Mouse (Mus musculus): ENCODE data around the gene Myo3b. TPM values are rescaled to one million over a fixed set of nuclear protein-coding genes. Genes with fewer than 3 reads are reported as not detected.

Gene Myo3b
- polyA plus RNA-seq, 2 experiments: not detected

DNA sequence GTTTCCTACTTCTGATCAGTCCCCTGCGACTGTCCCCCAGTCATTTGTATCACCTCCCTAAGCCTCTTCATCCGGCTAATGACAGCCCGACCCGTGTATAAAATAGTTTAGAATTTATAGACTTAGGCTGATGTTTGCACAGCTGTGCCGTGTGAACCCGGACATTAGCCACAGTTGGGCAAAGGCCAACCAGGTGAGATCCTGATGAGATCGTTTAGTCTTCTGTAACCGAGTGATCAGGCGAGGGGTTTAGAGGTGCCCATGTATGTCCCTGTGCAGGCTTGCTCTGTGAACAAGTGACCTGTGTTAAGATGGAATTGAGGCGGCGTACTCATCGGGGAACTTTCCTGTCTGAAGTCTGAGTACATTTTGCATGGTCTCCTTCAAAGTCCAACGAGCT lies 373.4 kb downstream of the Myo3b start:
- TF ChIP-seq EP300 (IDR thresholded peaks at IDR 0.05; ENCODE audit: low read depth) (no peak), CTCF (IDR thresholded peaks at IDR 0.05; ENCODE audit: low read depth) (no peak)
- H3K36me3 ChIP-seq (replicated peaks; ENCODE audit: control insufficient read depth, insufficient read depth, low read depth): no peaks in the 10 kb centered on the region
- H3K27me3 ChIP-seq (ENCODE audit: control insufficient read depth, insufficient read depth, low read length): no peaks in the 10 kb centered on the region
- WGBS (ENCODE audit: insufficient replicate concordance): 62% methylated on average over 13 of the region's 13 CpGs
- no peaks in the 10 kb centered on the region for H3K9me3 ChIP-seq (ENCODE audit: control insufficient read depth, low read length)
- no peak overlapping the region for H3K4me3 ChIP-seq (ENCODE audit: insufficient read depth in 1 of 2, low read depth in 2 of 2, low read length in 2 of 2)
- DNase-seq (ENCODE audit: low read depth in 3 of 3, low spot score in 3 of 3) (no peak), ATAC-seq (ENCODE audit: insufficient read depth) (no peak)
- H3K4me1 ChIP-seq (replicated peaks; ENCODE audit: control insufficient read depth in 2 of 2, insufficient read depth in 2 of 2, low read length in 1 of 2): no peaks in the 10 kb centered on the region; a peak in 1 of 4 replicates
- H3K9ac ChIP-seq (replicated peaks): no peak overlapping the region
- no peak overlapping the region for H3K27ac ChIP-seq
- H3K4me2 ChIP-seq (ENCODE audit: low read depth): no peak overlapping the region

DNA sequence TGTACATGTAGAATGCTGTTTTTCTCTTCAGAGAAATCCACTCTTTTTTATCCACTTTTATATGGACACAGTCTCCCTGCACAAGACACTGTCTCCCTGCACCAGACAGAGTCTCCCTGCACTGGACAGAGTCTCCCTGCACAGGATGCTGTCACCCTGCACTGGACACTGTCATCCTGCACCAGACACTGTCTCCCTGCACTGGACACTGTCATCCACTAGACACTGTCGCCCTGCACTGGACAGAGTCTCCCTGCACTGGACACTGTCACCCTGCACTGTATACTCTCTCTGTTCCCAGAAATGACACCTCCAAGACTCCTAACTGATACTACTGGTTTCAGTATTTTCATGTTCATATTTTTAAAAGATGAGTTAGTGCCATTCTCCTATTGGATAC lies 375.5 kb downstream of the Myo3b start:
- no peaks in the 10 kb centered on the region for H3K4me1 ChIP-seq (replicated peaks; ENCODE audit: control insufficient read depth in 2 of 2, insufficient read depth in 2 of 2, low read length in 1 of 2)
- no peak for TF ChIP-seq EP300 (IDR thresholded peaks at IDR 0.05; ENCODE audit: low read depth)
- no peak for TF ChIP-seq CTCF (IDR thresholded peaks at IDR 0.05; ENCODE audit: low read depth)
- no peak for DNase-seq (ENCODE audit: low read depth in 3 of 3, low spot score in 3 of 3)
- 53% methylated on average over 1 of the region's 1 CpGs for WGBS (ENCODE audit: insufficient replicate concordance)
- H3K27me3 ChIP-seq (ENCODE audit: control insufficient read depth, insufficient read depth, low read length): no peaks in the 10 kb centered on the region
- no peak overlapping the region for H3K27ac ChIP-seq
- no peaks in the 10 kb centered on the region for H3K36me3 ChIP-seq (replicated peaks; ENCODE audit: control insufficient read depth, insufficient read depth, low read depth)
- ATAC-seq (ENCODE audit: insufficient read depth): no peak
- no peaks in the 10 kb centered on the region for H3K9me3 ChIP-seq (ENCODE audit: control insufficient read depth, low read length)
- H3K4me3 ChIP-seq (ENCODE audit: insufficient read depth in 1 of 2, low read depth in 2 of 2, low read length in 2 of 2): no peak overlapping the region
- H3K9ac ChIP-seq (replicated peaks): no peak overlapping the region
- no peak overlapping the region for H3K4me2 ChIP-seq (ENCODE audit: low read depth)

DNA sequence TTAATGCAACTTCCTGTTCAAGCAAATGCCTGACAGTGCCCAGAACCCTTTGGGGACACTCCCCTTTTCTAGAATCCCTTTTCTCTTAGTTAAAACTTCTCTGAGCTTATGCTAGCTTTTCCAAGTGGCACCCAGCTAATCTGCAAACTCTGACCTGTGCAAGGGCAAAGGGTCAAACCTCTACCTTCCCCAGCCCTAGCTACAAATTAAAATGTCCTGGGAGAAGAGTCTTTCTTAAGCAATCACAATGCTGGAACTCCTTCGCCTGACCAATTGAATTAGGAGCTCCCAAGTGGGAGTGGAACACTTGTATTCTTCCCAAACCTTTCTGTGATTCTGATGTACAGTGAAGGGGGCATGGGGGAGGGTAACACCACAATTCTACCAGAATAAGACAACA lies 376.6 kb downstream of the Myo3b start:
- no peak for DNase-seq (ENCODE audit: low read depth in 3 of 3, low spot score in 3 of 3)
- Histone ChIP-seq H3K4me2 (ENCODE audit: low read depth) (no peak overlapping the region), H3K4me3 (ENCODE audit: insufficient read depth in 1 of 2, low read depth in 2 of 2, low read length in 2 of 2) (no peak overlapping the region), H3K9me3 (ENCODE audit: control insufficient read depth, low read length) (no peaks in the 10 kb centered on the region), H3K36me3 (replicated peaks; ENCODE audit: control insufficient read depth, insufficient read depth, low read depth) (no peaks in the 10 kb centered on the region), H3K9ac (replicated peaks) (no peak overlapping the region), H3K27ac (no peak overlapping the region), H3K27me3 (ENCODE audit: control insufficient read depth, insufficient read depth, low read length) (no peaks in the 10 kb centered on the region), H3K4me1 (replicated peaks; ENCODE audit: control insufficient read depth in 2 of 2, insufficient read depth in 2 of 2, low read length in 1 of 2) (no peaks in the 10 kb centered on the region)
- no peak for ATAC-seq (ENCODE audit: insufficient read depth)
- TF ChIP-seq CTCF (IDR thresholded peaks at IDR 0.05; ENCODE audit: low read depth) (no peak), EP300 (IDR thresholded peaks at IDR 0.05; ENCODE audit: low read depth) (no peak)
- 59% methylated on average over 1 of the region's 1 CpGs for WGBS (ENCODE audit: insufficient replicate concordance)

DNA sequence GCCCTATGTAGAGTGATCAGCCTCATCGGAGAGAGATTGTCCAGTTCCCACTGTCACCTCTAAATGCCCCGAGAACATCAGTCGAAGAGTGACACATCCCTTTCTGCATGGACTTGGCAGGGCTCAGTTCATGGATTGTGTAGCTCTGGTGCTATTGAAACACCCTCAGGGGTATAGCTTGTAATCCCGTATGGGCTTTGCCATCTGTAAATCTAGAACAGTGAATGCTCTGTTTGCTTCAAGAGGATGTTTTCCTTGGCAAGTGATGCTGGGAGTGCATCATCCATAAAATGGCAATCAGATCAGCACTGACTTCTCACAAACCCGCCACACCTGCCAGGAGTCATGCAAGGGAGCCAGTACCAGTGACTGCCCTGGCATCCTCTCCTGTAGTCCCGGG lies 380.4 kb downstream of the Myo3b start:
- no peak overlapping the region for H3K4me3 ChIP-seq (ENCODE audit: insufficient read depth in 1 of 2, low read depth in 2 of 2, low read length in 2 of 2)
- ATAC-seq (ENCODE audit: insufficient read depth) (no peak), DNase-seq (ENCODE audit: low read depth in 3 of 3, low spot score in 3 of 3) (no peak)
- no peak overlapping the region for H3K9ac ChIP-seq (replicated peaks)
- no peaks in the 10 kb centered on the region for H3K27me3 ChIP-seq (ENCODE audit: control insufficient read depth, insufficient read depth, low read length)
- H3K9me3 ChIP-seq (ENCODE audit: control insufficient read depth, low read length): no peaks in the 10 kb centered on the region
- 61% methylated on average over 6 of the region's 6 CpGs for WGBS (ENCODE audit: insufficient replicate concordance)
- no peaks in the 10 kb centered on the region for H3K36me3 ChIP-seq (replicated peaks; ENCODE audit: control insufficient read depth, insufficient read depth, low read depth)
- H3K27ac ChIP-seq: no peak overlapping the region
- peaks cover 0 to 5% of the 10 kb centered on the region in 2 experiments; a peak in 2 of 4 replicates for H3K4me1 ChIP-seq (replicated peaks; ENCODE audit: control insufficient read depth in 2 of 2, insufficient read depth in 2 of 2, low read length in 1 of 2)
- no peak for TF ChIP-seq EP300 (IDR thresholded peaks at IDR 0.05; ENCODE audit: low read depth)
- TF ChIP-seq CTCF (IDR thresholded peaks at IDR 0.05; ENCODE audit: low read depth): no peak
- no peak overlapping the region for H3K4me2 ChIP-seq (ENCODE audit: low read depth)

DNA sequence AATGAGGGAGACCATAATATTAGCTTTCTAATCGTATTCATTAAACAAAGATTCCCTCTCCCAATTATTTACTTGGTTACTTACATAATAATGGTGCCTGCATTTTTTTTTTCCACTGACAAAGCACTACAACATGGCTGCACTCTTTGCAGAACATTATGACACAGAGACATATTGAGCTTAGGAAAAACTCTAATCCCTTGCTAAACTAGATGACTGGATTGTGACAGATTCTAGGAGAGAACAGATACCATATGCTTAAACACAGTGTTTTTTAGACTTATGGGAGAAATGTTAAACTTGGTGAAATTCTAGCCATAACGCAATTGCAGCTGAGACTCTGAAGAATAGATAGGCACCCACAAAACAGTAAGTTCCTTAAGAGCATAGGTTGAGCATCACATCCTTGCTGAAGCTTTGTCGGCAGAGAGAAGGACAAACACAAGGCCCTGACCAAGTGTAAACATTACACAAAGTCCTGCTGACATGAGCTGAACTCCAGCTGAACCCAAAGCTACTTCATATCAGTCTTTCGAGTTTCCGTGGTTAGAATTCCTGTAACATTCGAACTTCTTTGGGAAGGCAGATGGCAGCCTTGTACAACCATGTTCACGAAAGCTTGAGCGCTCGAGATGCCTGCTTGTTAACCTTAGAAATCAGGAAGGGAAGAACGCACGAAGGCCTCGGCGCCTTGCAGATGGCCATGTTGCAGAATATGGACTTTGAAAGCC lies 382.4 kb downstream of the Myo3b start:
- TF ChIP-seq EP300 (IDR thresholded peaks at IDR 0.05; ENCODE audit: low read depth) (no peak), CTCF (IDR thresholded peaks at IDR 0.05; ENCODE audit: low read depth) (no peak)
- Histone ChIP-seq H3K4me2 (ENCODE audit: low read depth) (no peak overlapping the region), H3K27ac (no peak overlapping the region), H3K9me3 (ENCODE audit: control insufficient read depth, low read length) (no peaks in the 10 kb centered on the region), H3K4me3 (ENCODE audit: insufficient read depth in 1 of 2, low read depth in 2 of 2, low read length in 2 of 2) (no peak overlapping the region), H3K27me3 (ENCODE audit: control insufficient read depth, insufficient read depth, low read length) (no peaks in the 10 kb centered on the region), H3K9ac (replicated peaks) (no peak overlapping the region), H3K36me3 (replicated peaks; ENCODE audit: control insufficient read depth, insufficient read depth, low read depth) (no peaks in the 10 kb centered on the region), H3K4me1 (replicated peaks; ENCODE audit: control insufficient read depth in 2 of 2, insufficient read depth in 2 of 2, low read length in 1 of 2) (peaks cover 0 to 5% of the 10 kb centered on the region in 2 experiments; a peak in 2 of 4 replicates)
- no peak for ATAC-seq (ENCODE audit: insufficient read depth)
- WGBS (ENCODE audit: insufficient replicate concordance): 54% methylated on average over 13 of the region's 13 CpGs
- DNase-seq (ENCODE audit: low read depth in 3 of 3, low spot score in 3 of 3): no peak

Data from liver, embryonic 14.5 days (tissue).